Mouse (Mus musculus) retina, embryonic 14.5 days (tissue): ENCODE measurements around the gene Ablim1.

ENCODE experiments used
- DNase-seq: peaks from one replicate; pipeline ENCODE4 v3.0.0-alpha.2; 2015; ENCODE audit warnings: low spot score

Gene Ablim1

DNA sequence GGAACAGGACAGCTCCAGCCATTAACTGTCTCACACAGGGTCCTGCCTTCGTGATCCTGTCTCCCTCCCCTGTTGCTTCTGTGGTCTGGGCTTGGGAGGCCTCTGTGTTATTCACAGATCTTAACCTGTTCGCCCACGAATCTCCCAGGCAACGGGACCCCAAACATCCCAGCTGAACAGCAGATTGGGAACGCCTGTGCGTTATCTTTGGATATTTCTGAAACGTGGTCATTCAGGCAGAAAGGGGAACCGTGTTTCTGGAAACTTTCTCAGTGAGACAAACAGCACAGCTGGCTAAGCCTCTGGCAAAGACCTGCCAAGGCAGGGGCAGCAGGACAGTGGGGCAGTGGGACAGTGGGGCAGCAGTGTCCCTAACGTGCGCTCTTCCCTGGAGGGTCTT is 331.0 kb downstream of the Ablim1 start:
- DNase-seq, result peak; percentile 17
